Mouse (Mus musculus) kidney, adult 9 months (tissue): ENCODE measurements around the gene Casp14.
A peak's percentile ranks its signal among the peaks of the same experiment; 100 is the strongest.
"Not testable (repeated sequence)": the region's sequence is repeated elsewhere in the genome, so short reads cannot be mapped to it uniquely, and the experiment has no call there.

Experiments
- DNase-seq: peaks from one replicate; pipeline ENCODE4 v3.0.0; 2022

The Casp14 gene

DNA sequence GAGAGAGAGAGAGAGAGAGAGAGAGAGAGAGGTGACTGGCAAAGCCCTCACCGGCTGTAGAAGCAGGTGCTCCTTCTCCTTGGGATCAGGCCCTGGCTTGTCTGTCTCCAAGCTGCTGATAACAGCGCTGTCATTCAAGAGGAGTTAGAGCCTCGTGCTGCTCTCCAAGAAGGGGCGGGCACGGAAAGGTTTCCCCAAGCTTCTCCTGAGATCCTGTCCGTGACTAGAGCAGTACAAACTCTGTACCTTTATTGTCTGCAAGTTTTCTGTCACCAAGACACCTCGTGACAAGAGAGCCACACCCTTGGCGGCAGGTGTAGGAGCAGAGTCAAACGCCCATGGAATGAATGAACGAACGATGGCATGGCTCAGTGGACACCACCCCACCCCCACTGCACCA, at the start of gene Casp14:
Gene Casp14, minus strand, starts transcription at position 239 of the 400 bp plus-strand sequence.
- no peak for DNase-seq

DNA sequence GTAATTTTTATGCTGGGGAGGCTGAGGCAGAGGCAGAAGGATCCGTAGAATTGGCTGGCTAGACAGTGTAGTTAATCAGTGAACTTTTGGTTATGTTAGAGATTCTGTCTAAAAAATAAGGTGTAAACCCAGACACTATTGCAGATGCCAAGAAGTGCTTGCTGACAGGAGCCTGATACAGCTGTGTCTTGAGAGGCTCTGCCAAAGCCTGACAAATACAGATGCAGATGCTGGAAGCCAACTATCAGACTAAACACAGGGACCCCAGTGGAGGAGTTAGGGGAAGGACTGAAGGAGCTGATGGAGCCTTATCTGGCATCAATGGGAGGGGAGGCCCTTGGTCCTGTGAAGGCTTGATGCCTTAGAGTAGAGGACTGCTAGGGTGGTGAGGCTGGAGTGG, 47.5 kb upstream of the Casp14 start:
- DNase-seq, result no peak

DNA sequence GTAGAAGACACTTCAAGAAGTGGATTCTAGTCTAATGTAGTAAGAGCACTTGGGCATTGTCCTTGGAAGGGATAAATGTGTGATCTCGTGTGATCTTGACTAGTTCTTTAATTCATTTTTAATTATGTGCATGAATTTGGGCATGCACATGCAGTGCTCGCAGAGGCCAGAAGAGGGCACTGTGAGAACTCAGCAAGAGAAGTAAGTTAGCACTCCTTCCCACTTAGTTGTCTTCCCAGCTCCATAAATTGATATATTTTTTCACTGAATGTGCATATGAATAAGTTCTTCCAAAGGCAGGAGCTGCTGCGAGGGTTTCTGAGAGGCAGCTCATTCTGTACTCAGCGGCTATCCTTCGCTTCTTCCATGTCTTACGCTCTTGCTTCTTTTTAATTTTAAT, 37.9 kb upstream of the Casp14 start:
- DNase-seq, result peak; percentile 64

DNA sequence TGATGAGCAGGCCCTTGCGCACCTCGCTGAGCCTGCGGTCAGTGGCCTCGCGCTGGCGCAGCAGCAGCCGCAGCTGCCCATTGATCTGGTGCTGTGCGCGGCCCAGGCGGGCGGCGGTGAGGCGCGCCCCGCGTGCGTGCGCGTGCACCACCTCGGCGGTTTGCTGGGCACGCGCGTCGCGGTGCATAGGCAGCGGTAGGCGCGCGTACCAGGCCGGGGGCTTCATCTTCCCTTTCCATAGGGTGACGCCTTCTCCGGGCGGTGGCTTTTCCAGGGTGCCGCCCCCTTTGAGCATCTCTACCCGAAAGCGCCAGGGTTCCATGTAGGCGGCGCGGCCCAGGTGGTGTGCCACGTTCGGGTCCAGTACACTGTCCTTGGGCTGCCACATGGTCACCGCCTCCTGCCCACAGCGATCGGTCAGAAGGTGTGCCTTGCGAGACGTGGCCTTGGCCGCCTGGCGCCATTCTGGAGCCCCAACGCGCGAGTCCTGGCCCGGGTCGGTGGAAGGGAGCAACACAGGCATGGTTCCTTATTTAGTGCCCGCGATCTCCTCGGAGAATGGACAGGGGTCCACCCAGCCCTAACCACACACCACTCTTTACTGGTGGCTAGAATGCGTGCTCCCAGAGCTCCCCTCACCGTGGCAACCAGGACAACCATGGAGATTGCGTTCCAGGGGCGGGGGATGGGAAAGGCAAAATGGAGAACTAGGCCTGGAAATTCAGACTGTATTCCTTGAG, 34.5 kb upstream of the Casp14 start, which contains the start of gene Ccdc105:
Gene Ccdc105, minus strand, starts transcription at position 614 of the 740 bp plus-strand sequence.
- DNase-seq, result no peak

DNA sequence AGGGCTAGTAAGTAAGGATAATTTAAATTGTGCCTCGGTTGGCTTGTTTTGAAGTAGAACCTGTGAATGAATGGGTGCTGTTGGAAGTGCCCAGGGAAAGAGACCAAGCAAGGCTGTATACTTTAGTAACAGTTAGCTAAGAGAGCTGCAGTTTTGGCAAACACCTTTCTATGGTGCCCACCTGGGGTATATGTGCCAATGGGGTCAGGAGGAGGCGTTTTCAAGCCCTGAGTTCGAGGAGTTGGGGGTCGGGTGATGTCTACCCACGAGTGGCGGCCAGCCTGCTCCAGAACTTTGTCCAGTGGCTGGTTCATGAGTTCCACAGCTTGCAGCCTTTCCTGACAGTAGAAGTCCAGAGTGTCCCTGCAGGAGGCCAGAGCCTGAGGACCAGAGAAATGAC, 30.9 kb upstream of the Casp14 start:
- no peak for DNase-seq

- DNase-seq, result no peak
Observed at GRCm38 (mm10) chr10:78748161-78748560, 30.1 kb upstream of the Casp14 start.

DNA sequence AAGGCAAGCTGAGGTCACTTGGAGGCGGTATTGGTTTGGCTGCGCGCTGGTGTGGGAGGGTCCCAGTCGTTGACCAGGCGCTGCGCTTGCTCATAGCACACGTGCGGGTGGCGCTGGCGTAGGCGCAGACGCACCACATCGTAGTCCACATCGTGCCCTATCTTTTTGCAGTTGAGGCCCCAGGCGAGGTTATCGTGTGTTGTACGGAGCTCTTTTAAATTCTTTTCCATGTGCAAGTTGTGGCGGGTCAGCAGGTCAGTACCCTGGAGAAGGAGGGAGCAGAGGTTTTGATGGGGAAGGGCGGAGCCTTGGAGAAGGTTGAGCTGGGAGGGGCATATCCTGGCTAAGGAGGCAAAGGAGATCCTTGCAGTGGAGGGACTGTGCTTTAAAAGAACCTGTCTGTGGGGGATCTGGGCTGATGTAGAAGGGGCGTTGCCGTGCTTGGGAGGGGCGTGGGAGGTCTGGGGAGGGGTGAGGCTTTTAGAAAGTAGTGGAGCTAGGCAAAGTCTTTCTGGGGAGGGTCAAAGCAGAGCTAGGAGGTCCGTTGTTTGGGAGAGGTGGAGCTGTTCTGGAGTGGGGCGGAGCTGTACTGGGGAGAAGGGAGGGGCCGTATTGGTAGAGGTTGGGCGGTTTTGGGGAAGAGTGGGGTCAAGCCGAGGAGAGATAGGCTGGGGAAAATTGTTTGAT, 29.1 kb upstream of the Casp14 start:
- DNase-seq, result no peak

- DNase-seq, result peak; percentile 49
Observed at GRCm38 (mm10) chr10:78745453-78746232, 27.5 kb upstream of the Casp14 start.

DNA sequence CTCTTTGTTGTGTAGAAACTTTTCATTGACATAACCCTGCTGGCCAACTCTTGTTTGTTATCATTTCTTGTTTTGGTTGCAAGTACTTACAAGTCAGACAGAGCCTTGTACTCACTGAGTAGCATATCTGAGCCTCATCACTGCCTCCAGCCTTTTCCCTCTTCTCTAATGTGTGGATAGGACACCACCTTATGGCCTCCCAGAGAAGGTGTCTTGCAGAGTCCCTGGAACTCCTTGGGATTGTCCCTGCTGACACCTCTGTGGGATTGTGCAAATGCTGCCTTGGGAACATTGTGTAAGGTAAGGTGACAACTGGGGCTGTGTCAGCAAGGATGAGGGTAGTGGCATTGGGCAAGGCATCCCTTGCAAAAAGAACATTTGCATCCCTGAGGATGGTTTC, 25.6 kb upstream of the Casp14 start:
- no peak for DNase-seq

- DNase-seq, result no peak
Observed at GRCm38 (mm10) chr10:78739821-78740220, 21.7 kb upstream of the Casp14 start.

DNA sequence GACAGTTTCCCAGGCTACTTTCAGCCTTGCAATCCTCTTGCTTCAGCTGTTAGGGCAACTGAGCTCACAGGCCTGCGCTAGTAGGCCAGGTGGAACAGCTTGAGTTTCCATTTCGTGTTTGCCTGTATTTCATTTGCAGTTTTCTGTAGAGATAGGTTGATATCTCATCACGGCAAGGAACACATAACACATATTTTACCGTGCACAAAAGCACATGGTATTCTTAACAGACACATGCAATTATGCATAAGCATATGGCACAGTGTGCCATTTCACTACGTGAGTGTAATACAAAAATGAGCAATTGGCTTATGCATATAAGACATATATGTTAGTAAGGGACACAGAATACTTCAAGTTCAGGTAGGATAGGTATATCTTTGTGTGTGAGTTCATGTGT, 9.8 kb upstream of the Casp14 start:
- DNase-seq, result no peak

GRCm38 (mm10) chr10:78727035-78727434, 8.9 kb upstream of the Casp14 start:
- DNase-seq, result no peak

GRCm38 (mm10) chr10:78723416-78723815, 5.3 kb upstream of the Casp14 start:
- no peak for DNase-seq

DNA sequence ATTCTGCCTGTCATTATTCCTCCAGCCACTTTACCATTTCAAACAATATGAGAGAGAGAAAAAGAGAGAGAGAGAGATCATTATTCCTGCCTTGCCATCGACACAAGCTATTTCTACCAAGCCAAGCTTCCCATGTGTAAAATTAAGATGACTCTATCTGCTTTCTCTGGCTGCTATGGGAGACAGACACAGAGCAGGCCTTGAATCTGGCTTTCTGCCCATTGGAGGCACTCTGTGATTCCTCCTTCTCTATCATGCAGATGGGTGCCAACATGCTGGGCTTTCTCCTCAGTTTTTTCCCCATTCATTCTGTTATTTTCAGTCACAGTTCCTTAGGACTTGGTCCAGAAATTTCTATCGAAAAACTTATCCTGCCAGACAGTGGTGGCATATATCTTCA, 4.6 kb upstream of the Casp14 start:
- DNase-seq, result no peak

DNA sequence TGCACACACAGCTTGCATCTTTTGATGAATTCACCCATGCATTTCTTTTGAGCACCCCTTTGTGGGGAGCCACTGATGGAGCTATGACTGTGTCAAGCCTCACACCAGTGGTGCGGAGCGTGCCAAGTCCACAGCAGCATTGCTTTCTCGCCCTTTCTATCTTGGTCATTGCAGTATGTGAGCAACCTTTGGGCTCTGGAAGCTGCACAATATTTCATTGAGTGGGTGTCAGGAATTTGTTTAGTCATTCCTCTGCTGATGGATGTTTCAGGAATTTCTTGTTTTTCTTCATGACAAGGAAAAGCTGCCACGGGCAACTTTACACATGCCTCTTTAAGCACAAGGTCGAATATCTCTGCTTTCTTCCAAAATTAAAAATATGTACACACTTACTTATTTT, 3.9 kb upstream of the Casp14 start:
- DNase-seq, result no peak

DNA sequence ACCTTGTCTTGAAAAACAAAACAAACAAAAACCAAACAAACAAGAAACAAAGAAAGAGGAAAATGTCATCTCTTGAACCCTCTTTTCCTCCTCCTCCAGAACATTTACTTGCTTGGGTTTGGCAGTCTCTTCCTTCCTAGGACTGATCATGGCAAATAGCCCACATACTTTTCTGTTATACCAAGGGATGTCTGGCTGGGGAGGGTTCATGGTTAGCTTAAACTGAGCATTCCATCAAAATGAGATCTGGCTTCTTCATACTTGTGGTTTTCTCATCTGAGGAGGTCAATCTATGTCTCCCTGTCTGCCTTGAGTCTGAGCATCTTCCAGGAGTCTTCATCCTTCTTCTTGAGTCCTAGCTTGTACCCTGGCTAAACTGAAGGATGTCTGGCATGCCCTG, 1.9 kb downstream of the Casp14 start:
- no peak for DNase-seq

DNA sequence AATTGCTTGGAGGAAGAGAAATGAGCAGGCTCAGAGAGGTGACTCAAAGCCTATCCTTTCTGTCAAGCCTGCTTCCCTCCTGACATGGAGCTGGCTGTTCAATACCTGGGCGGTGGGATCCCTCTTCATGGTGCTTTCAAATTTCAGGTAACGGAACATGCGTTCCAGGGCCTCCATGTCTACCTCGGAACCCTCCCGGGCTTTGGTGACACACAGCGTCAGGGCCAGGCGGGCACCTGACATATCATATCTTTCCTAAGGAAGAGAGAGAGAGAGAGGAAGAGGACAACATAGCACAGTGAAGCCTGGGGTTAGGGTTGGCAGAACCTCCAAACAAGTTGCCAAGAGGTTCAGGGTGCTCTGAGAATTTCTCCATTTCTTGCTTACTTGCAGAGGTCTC, 2.9 kb downstream of the Casp14 start:
- DNase-seq, result no peak

- DNase-seq, result no peak
Observed at GRCm38 (mm10) chr10:78714129-78714528, 4.0 kb downstream of the Casp14 start.

- peak; percentile 43 for DNase-seq
Observed at GRCm38 (mm10) chr10:78710706-78711105, 7.4 kb downstream of the Casp14 start.

DNA sequence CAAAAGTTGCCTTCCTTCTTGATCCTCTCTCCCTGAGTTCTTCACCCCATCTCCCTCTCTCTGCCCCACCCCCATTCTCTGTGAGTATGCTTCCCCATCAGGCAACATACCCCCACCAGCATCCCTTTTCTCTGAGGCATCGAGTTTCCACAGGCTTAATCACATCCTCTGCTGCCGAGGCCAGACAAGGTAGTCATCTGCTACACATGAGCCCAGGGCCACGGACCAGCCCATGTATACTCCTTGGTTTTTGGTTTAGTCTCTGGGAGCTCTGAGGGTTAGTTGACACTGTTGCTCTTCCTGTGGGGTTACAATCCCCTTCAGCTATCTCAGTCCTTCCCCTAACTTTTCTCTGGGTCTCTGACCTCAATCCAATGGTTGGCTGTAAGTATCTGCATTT, 17.2 kb downstream of the Casp14 start:
- DNase-seq, result no peak

- DNase-seq, result no peak
Observed at GRCm38 (mm10) chr10:78689973-78690372, 28.1 kb downstream of the Casp14 start.

- DNase-seq, result no peak
Observed at GRCm38 (mm10) chr10:78686995-78687577, 31.0 kb downstream of the Casp14 start.

- DNase-seq, result not testable (repeated sequence)
Observed at GRCm38 (mm10) chr10:78670121-78670520, 48.0 kb downstream of the Casp14 start.
